Mouse (Mus musculus) myocyte (in vitro differentiated cells): ENCODE results near the gene Arid5b. TPM values are rescaled to one million over a fixed set of nuclear protein-coding genes. Genes with fewer than 3 reads are reported as not detected.

Experiments
- H3K27me3 ChIP-seq: one replicate; pipeline ENCODE4 v1.6.1; 2011; ENCODE audit not compliant: control insufficient read depth, insufficient read depth, insufficient read length
- H3K36me3 ChIP-seq: one replicate; pipeline ENCODE4 v1.6.1; 2011; ENCODE audit not compliant: control insufficient read depth, insufficient read depth
- H3K4me2 ChIP-seq: one replicate; pipeline ENCODE4 v1.6.1; 2011; ENCODE audit warnings: low read depth, control low read depth
- H3K4me3 ChIP-seq: one replicate; pipeline ENCODE4 v1.5.1; 2011; ENCODE audit warnings: mild to moderate bottlenecking, control low read depth, moderate library complexity
- H3K79me2 ChIP-seq: one replicate; pipeline ENCODE4 v1.6.1; 2011; ENCODE audit not compliant: control insufficient read depth, insufficient read depth
- H3ac ChIP-seq: one replicate; pipeline ENCODE4 v1.6.1; 2011; ENCODE audit not compliant: control insufficient read depth, insufficient read length
- CEBPB ChIP-seq: IDR thresholded peaks from 2 replicates; pipeline ENCODE4 v1.6.1; 2011; ENCODE audit warnings: mild to moderate bottlenecking, moderate library complexity; ENCODE audit not compliant: poor library complexity, insufficient read depth, severe bottlenecking
- E2F4 ChIP-seq: IDR thresholded peaks from one replicate; pipeline ENCODE4 v1.6.1; 2011; ENCODE audit warnings: mild to moderate bottlenecking, control low read depth, moderate library complexity; ENCODE audit not compliant: insufficient read depth
- MAX ChIP-seq: IDR thresholded peaks from one replicate; pipeline ENCODE4 v1.6.1; 2011; ENCODE audit warnings: low read depth, mild to moderate bottlenecking, control low read depth
- MYOD1 ChIP-seq, 3 experiments: IDR thresholded peaks; one replicate each; pipeline ENCODE4 v1.6.1; 2011; ENCODE audit warnings: control low read depth in 2 of 3, low read depth in 2 of 3, mild to moderate bottlenecking in 2 of 3, moderate library complexity in 1 of 3; ENCODE audit not compliant: insufficient read length in 2 of 3, control insufficient read depth in 1 of 3
- MYOG ChIP-seq, 3 experiments: IDR thresholded peaks; one replicate each; pipeline ENCODE4 v1.6.1; 2011; ENCODE audit warnings: control low read depth in 2 of 3, low read depth in 2 of 3, mild to moderate bottlenecking in 2 of 3; ENCODE audit not compliant: insufficient read length in 2 of 3, control insufficient read depth in 1 of 3, insufficient read depth in 1 of 3
- POLR2A ChIP-seq: IDR thresholded peaks from one replicate; pipeline ENCODE4 v1.6.1; 2011; ENCODE audit warnings: low read depth, mild to moderate bottlenecking, control low read depth, moderate library complexity; ENCODE audit not compliant: insufficient read length
- POLR2AphosphoS2 ChIP-seq: IDR thresholded peaks from one replicate; pipeline ENCODE4 v1.6.1; 2011; ENCODE audit warnings: low read depth, control low read depth; ENCODE audit not compliant: insufficient read length
- REST ChIP-seq: IDR thresholded peaks from one replicate; pipeline ENCODE4 v1.6.1; 2011; ENCODE audit warnings: mild to moderate bottlenecking, control low read depth, moderate library complexity; ENCODE audit not compliant: insufficient read depth, insufficient read length
- SRF ChIP-seq: IDR thresholded peaks from one replicate; pipeline ENCODE4 v1.6.1; 2011; ENCODE audit warnings: low read depth; ENCODE audit not compliant: control insufficient read depth, insufficient read length
- TCF12 ChIP-seq: IDR thresholded peaks from one replicate; pipeline ENCODE4 v1.6.1; 2011; ENCODE audit warnings: mild to moderate bottlenecking, control low read depth; ENCODE audit not compliant: poor library complexity, insufficient read depth, severe bottlenecking
- TCF3 ChIP-seq: IDR thresholded peaks from one replicate; pipeline ENCODE4 v1.6.1; 2011; ENCODE audit warnings: low read depth, control low read depth; ENCODE audit not compliant: insufficient read length
- USF1 ChIP-seq: IDR thresholded peaks from one replicate; pipeline ENCODE4 v1.6.1; 2011; ENCODE audit warnings: low read depth, mild to moderate bottlenecking, control low read depth, moderate library complexity
- polyA plus RNA-seq: library from polyadenylated mRNA; unstranded; fragments of >200 nt; fragmentation: generic; extraction: Trizol; gene quantifications from one replicate; pipeline ENCODE4 v1.2.1, GENCODE M21; 2012; ENCODE audit warnings: missing spikeins

Gene Arid5b
- polyA plus RNA-seq, 1 experiment: 7.7 TPM

DNA sequence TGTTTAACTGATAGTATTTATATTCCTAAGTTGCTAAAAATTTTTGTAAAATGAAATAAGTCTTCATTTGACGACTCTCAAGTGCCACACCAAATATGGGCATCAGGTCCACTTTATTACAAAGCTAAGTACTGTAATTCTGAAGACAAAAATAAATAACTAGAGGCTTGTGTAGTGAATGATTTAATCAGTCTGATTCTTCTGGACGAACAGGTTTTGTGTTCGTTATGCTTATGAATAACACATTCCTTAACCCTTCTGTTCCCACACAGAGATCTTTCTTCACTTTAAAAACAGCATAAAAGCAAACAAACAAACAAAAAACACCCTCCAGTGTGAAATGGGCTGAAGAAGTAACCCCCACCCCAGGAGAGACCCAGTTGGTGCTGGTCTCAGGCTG lies 40.4 kb downstream of the Arid5b start:
- H3ac ChIP-seq: no peak overlapping the region
- H3K4me2 ChIP-seq: no peak overlapping the region
- H3K36me3 ChIP-seq: peaks cover 21% of the 10 kb centered on the region
- no peak overlapping the region for H3K4me3 ChIP-seq
- no peaks in the 10 kb centered on the region for H3K27me3 ChIP-seq
- TF ChIP-seq E2F4 (no peak), TCF12 (no peak), USF1 (no peak), REST (no peak), SRF (no peak), POLR2A (no peak), MYOG (IDR thresholded peaks at IDR 0.05; ENCODE audit: control insufficient read depth in 1 of 3, insufficient read depth in 1 of 3, insufficient read length in 2 of 3, low read depth in 2 of 3) (no peak), TCF3 (no peak), MYOD1 (IDR thresholded peaks at IDR 0.05; ENCODE audit: control insufficient read depth in 1 of 3, insufficient read length in 2 of 3, low read depth in 2 of 3) (no peak), POLR2AphosphoS2 (no peak), MAX (no peak), CEBPB (no peak)
- H3K79me2 ChIP-seq: peaks cover 25% of the 10 kb centered on the region

DNA sequence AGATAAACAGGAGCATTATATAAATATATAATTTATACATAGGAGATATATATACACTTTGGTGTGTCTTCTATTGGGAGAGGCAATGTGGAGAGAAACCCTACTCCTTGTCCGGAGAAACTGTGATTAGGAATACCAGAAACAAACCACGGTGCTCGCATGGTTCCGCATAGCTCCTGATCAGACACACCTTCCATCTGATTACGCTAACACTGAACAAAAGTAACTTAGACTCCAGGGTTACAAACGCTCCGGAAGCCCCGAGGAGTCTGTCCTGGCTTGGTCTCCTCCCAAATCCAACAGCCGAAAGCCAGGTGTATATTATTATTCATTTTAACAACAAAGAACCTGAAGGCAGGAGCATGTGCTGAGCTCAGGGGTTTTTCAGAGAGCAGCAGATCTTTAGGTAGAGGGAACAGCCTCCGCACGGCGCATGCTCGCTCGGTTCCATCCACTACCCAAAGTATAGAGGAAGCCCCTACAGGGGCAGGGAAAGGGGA lies 41.5 kb downstream of the Arid5b start:
- H3K4me3 ChIP-seq: no peak overlapping the region
- H3K79me2 ChIP-seq: peaks cover 25% of the 10 kb centered on the region
- H3ac ChIP-seq: no peak overlapping the region
- peaks cover 12% of the 10 kb centered on the region for H3K36me3 ChIP-seq
- no peak for TF ChIP-seq TCF12
- TF ChIP-seq POLR2A: no peak
- no peak for TF ChIP-seq CEBPB
- no peak for TF ChIP-seq USF1
- no peak for TF ChIP-seq TCF3
- TF ChIP-seq MAX: no peak
- TF ChIP-seq REST: no peak
- no peak for TF ChIP-seq POLR2AphosphoS2
- TF ChIP-seq SRF: no peak
- no peak for TF ChIP-seq E2F4
- no peak overlapping the region for H3K4me2 ChIP-seq
- H3K27me3 ChIP-seq: no peaks in the 10 kb centered on the region

DNA sequence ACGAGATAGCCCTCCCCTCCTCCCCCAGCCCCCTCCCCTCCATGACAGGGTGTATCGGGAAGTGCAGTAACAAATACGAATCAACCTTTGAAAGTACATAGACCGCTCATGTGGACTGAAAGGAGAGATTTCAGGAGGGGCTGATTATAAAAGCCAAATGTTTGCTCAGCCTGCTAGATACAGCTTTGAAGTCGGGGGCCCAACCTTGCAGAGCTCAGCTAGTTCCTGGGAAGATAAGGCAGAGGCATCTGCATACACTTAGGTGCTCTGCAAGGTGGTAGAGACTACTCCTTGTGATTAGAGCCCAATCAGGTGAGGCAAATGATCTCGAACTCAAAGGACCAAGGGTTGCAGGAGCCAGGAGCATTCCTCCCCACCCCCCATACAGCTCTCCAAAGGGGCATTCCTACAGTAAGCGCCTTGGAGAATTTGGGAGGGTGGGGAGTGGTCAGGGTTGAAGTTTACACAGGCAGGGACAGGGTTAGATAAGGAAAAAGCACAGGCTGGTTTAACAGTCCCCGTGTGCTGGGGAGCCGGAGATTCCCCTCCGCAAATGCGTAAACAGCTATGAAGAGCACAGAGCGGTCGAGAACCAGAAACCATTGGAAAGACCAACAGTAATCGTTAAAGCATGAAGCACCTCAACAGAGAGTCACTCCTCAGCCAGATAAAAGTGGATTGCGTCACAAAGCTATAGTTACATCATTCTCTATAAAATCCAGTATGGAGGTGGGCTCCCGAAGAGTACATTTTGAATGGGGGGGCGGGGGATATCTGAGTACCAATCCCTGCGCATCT lies 47.0 kb downstream of the Arid5b start:
- H3ac ChIP-seq: no peak overlapping the region
- H3K27me3 ChIP-seq: no peaks in the 10 kb centered on the region
- H3K4me2 ChIP-seq: no peak overlapping the region
- no peak for TF ChIP-seq MAX
- TF ChIP-seq SRF: no peak
- no peak for TF ChIP-seq MYOG (IDR thresholded peaks at IDR 0.05; ENCODE audit: control insufficient read depth in 1 of 3, insufficient read depth in 1 of 3, insufficient read length in 2 of 3, low read depth in 2 of 3)
- H3K4me3 ChIP-seq: no peak overlapping the region
- H3K36me3 ChIP-seq: peaks cover 27% of the 10 kb centered on the region
- H3K79me2 ChIP-seq: peaks cover 29% of the 10 kb centered on the region

DNA sequence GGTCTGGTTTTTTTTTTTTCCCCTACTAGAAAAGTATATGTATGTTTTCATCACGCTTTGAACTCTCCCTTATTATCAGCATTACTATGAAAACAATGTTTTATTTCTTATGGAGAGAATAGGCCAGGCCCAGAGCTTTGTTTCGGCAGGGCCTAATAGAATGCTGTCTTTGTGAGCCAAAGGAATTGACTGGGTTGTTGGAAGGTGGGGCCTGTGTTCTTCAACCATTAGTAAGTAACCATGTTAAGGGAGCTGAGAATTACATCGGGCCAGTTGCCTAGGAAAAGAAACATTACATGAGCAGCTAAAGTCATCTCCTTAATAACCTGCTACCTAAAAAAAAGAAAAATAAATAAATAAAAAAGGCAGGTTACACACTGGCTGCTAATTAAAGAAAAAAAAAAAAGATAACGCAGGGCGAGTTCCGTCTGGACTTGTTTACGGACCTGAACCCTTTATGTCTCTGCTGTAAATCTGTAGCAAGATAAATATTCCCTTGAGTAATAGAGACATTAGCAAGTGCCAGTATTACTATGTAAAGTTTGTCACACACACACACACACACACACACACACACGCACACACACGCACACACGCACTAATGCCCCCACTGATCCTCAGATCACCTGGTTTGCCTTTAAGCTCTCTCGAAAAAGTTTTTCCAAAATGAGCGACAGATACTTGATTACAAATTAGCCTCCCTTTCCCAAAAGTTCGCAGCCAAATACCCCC lies 47.7 kb downstream of the Arid5b start:
- peaks cover 26% of the 10 kb centered on the region for H3K79me2 ChIP-seq
- no peak overlapping the region for H3ac ChIP-seq
- no peak overlapping the region for H3K4me2 ChIP-seq
- no peaks in the 10 kb centered on the region for H3K27me3 ChIP-seq
- H3K4me3 ChIP-seq: no peak overlapping the region
- TF ChIP-seq E2F4: no peak
- TF ChIP-seq SRF: no peak
- TF ChIP-seq CEBPB: no peak
- TF ChIP-seq USF1: no peak
- TF ChIP-seq REST: no peak
- TF ChIP-seq TCF3: no peak
- TF ChIP-seq POLR2AphosphoS2: no peak
- no peak for TF ChIP-seq TCF12
- TF ChIP-seq MYOG (IDR thresholded peaks at IDR 0.05; ENCODE audit: control insufficient read depth in 1 of 3, insufficient read depth in 1 of 3, insufficient read length in 2 of 3, low read depth in 2 of 3): no peak
- TF ChIP-seq MYOD1 (IDR thresholded peaks at IDR 0.05; ENCODE audit: control insufficient read depth in 1 of 3, insufficient read length in 2 of 3, low read depth in 2 of 3): no peak
- TF ChIP-seq POLR2A: no peak
- no peak for TF ChIP-seq MAX
- H3K36me3 ChIP-seq: peaks cover 33% of the 10 kb centered on the region
